In genomic region chr3:133322552-133322951, GRCm38 (mm10) we compare ENCODE assay signal across 10 mouse cellular contexts. TPM values are rescaled to one million over a fixed set of nuclear protein-coding genes. Genes with fewer than 3 reads are reported as not detected.
DNase-seq lines count a peak whose midpoint lies in the region; ATAC-seq and TF ChIP-seq lines count a peak whose summit lies in the region.
"Had no signal": no experiment of that assay in that cellular context is flagged by ENCODE, and none has a peak within 500 bp of the region (broad histone marks: within the 10 kb centered on the region; RNA-seq: fewer than 3 reads in every experiment).

No protein-coding gene starts in this region.

- no peak overlapping the region for H3K4me2 ChIP-seq in liver, embryonic 11.5 days
- H3K4me2 ChIP-seq: hindbrain, embryonic 15.5 days had no signal

- peaks cover 7% of the 10 kb centered on the region; the same call in 1 of the 2 replicates for H3K36me3 ChIP-seq in liver, embryonic 11.5 days (ENCODE audit: control insufficient read depth, insufficient read depth, low read length)
- H3K36me3 ChIP-seq: hindbrain, embryonic 15.5 days had no signal

- H3K9me3 ChIP-seq in liver, embryonic 11.5 days (ENCODE audit: control insufficient read depth, low read length) = no peaks in the 10 kb centered on the region
- H3K9me3 ChIP-seq: hindbrain, embryonic 15.5 days had no signal

- no peaks in the 10 kb centered on the region for H3K27me3 ChIP-seq in liver, embryonic 11.5 days (replicated peaks; ENCODE audit: control insufficient read depth, insufficient read depth, low read length)
- H3K27me3 ChIP-seq in Patski = no peaks in the 10 kb centered on the region
- H3K27me3 ChIP-seq: hindbrain, embryonic 15.5 days had no signal

- H3K4me3 ChIP-seq in liver, embryonic 11.5 days (ENCODE audit: low read depth, low read length) = no peak overlapping the region
- H3K4me3 ChIP-seq: forebrain, embryonic 10.5 days; hindbrain, embryonic 15.5 days had no signal

- 60% methylated on average over 4 of the region's 4 CpGs for WGBS in liver, embryonic 11.5 days

- peak; percentile 38 to 44 for DNase-seq in cerebellum, postnatal 10 days
- no peak for DNase-seq in cerebellum, adult 11-12 months
- DNase-seq in liver (peak; percentile 23), Patski (ENCODE audit: low read depth, low spot score) (no peak)
- no peak for DNase-seq in liver, embryonic 11.5 days (ENCODE audit: low spot score)
- DNase-seq in adrenal gland, postnatal 14 days = no peak
- no peak for DNase-seq in urinary bladder, postnatal 14 days (ENCODE audit: low spot score)

- POLR2A ChIA-PET in Patski (lab: Charles Lee) = no interaction called here

- no peaks in the 10 kb centered on the region for H3K4me1 ChIP-seq in liver, embryonic 11.5 days (replicated peaks; ENCODE audit: control insufficient read depth, insufficient read depth, low read length)
- H3K4me1 ChIP-seq: forebrain, embryonic 10.5 days; hindbrain, embryonic 15.5 days had no signal

- in situ Hi-C loops in Patski (cut with MboI; ENCODE audit: low pct_unique_long_range_greater_than_20kb) = no loop called here

- TF ChIP-seq CTCF in Patski (IDR thresholded peaks at IDR 0.05) = peak; percentile 74

- CTCF ChIA-PET in Patski (lab: Charles Lee) = interaction anchor here (0.9 to 2.4 kb wide), 5 partner anchors 9 to 16 kb away, joined by 3 to 8 read pairs (median 5); partner anchors contain the start of gene Ppa2

- no peak overlapping the region for H3K27ac ChIP-seq in liver, embryonic 11.5 days (ENCODE audit: low read depth, low read length)
- H3K27ac ChIP-seq: forebrain, embryonic 10.5 days; hindbrain, embryonic 15.5 days had no signal

- ATAC-seq in liver, embryonic 11.5 days (replicated peaks; ENCODE audit: low FRiP score) = no peak
- no peak for ATAC-seq in Patski
- ATAC-seq in megakaryocyte-erythroid progenitor cell, adult 5-6 weeks (replicated peaks; ENCODE audit: low FRiP score, low TSS enrichment, poor library complexity, severe bottlenecking) = peak; percentile 71; the same call in 1 of the 2 replicates

- no peak overlapping the region for H3K9ac ChIP-seq in liver, embryonic 11.5 days (ENCODE audit: low read depth, low read length)
- H3K9ac ChIP-seq: hindbrain, embryonic 15.5 days had no signal

RNA-seq across cellular contexts. Expression of gene Ppa2, which starts 12.6 kb away (rescaled TPM):
- 102 and 107 TPM in 2 replicates for polyA plus RNA-seq in liver, embryonic 11.5 days (2014; fragmentation: Nextera tagmentation; extraction: Ambion mirVana)
- 111 TPM for polyA plus RNA-seq in Patski (2021)
- 62.3 and 99.2 TPM in 2 replicates for total RNA-seq in megakaryocyte-erythroid progenitor cell, adult 5-6 weeks (2014; fragmentation: Nextera tagmentation)
- 109 and 119 TPM in 2 replicates for total RNA-seq in megakaryocyte-erythroid progenitor cell, adult 5-6 weeks (2017)
- total RNA-seq in adrenal gland, postnatal 14 days (2021) = 79.0 and 79.7 TPM in 2 replicates

Comparison
In these comparisons a context has a peak if more than half of its experiments do, and no peak if none do; other contexts are left out.
1. DNase-seq: peak in cerebellum, postnatal 10 days (2 of 2) and liver (single experiment); none in cerebellum, adult 11-12 months (single experiment), liver, embryonic 11.5 days (single experiment), Patski (single experiment), adrenal gland, postnatal 14 days (single experiment) and urinary bladder, postnatal 14 days (single experiment).